Comparison of ENCODE assay signal across 8 mouse cellular contexts in genomic region chr7:44868919-44869696, GRCm38 (mm10). TPM values are rescaled to one million over a fixed set of nuclear protein-coding genes. Genes with fewer than 3 reads are reported as not detected.
DNase-seq lines count a peak whose midpoint lies in the region; ATAC-seq lines count a peak whose summit lies in the region.

No protein-coding gene starts in this region.

- WGBS in kidney, embryonic 15.5 days: 0% methylated on average over 102 of the region's 108 CpGs

- DNase-seq in B cell, adult 2 months: peak; percentile 51 to 55
- DNase-seq in embryo, embryonic 11 days: peak; percentile 83
- peak; percentile 73 to 78 for DNase-seq in heart, adult 9 months (ENCODE audit: low spot score in 2 of 2)
- DNase-seq in lung, postnatal 14 days: peak; percentile 72
- peak; percentile 50 for DNase-seq in right cerebral cortex, postnatal 14 days

- H3K27ac ChIP-seq in kidney, embryonic 15.5 days: peak overlapping the region; percentile 100

- H3K4me1 ChIP-seq in kidney, embryonic 15.5 days: peaks cover 62% of the 10 kb centered on the region

- H3K4me2 ChIP-seq in kidney, embryonic 15.5 days: peak overlapping the region; percentile 76

- H3K4me3 ChIP-seq in kidney, embryonic 15.5 days (replicated peaks): peak overlapping the region; percentile 95

- no peaks in the 10 kb centered on the region for H3K9me3 ChIP-seq in kidney, embryonic 15.5 days (replicated peaks)

- peak; percentile 21 for ATAC-seq in activated CD4-positive, CD25-positive, alpha-beta regulatory T cell, adult 4 months
- peak; percentile 68 for ATAC-seq in kidney, embryonic 15.5 days (replicated peaks; ENCODE audit: low FRiP score)
- ATAC-seq in frontal cortex, adult (ENCODE audit: low TSS enrichment): no peak

- H3K27me3 ChIP-seq in kidney, embryonic 15.5 days: no peaks in the 10 kb centered on the region

- H3K9ac ChIP-seq in kidney, embryonic 15.5 days: peak overlapping the region; percentile 99

- peaks cover 25% of the 10 kb centered on the region for H3K36me3 ChIP-seq in kidney, embryonic 15.5 days

RNA-seq across cellular contexts. Expression of gene Ptov1, which starts 0.5 kb away (rescaled TPM):
- polyA plus RNA-seq in activated CD4-positive, CD25-positive, alpha-beta regulatory T cell, adult 4 months (2017; shearing (Covaris generic)): 1 to 10 TPM; 1.3 to 2.3 TPM
- 411 and 437 TPM in 2 replicates for polyA plus RNA-seq in kidney, embryonic 15.5 days (2015; fragmentation: Nextera tagmentation; extraction: Ambion mirVana)

RNA-seq across cellular contexts. Expression of gene Pnkp, which starts 12.2 kb away (rescaled TPM):
- polyA plus RNA-seq in activated CD4-positive, CD25-positive, alpha-beta regulatory T cell, adult 4 months (2017; shearing (Covaris generic)): 10 to 100 TPM; 41.4 to 48.8 TPM
- 31.1 and 33.6 TPM in 2 replicates for polyA plus RNA-seq in kidney, embryonic 15.5 days (2015; fragmentation: Nextera tagmentation; extraction: Ambion mirVana)

RNA-seq across cellular contexts. Expression of gene Tbc1d17, which starts 20.2 kb away (rescaled TPM):
- 10 to 100 TPM; 41.0 to 63.7 TPM for polyA plus RNA-seq in activated CD4-positive, CD25-positive, alpha-beta regulatory T cell, adult 4 months (2017; shearing (Covaris generic))
- 76.8 and 81.0 TPM in 2 replicates for polyA plus RNA-seq in kidney, embryonic 15.5 days (2015; fragmentation: Nextera tagmentation; extraction: Ambion mirVana)

RNA-seq across cellular contexts. Expression of gene Akt1s1, which starts 20.3 kb away (rescaled TPM):
- polyA plus RNA-seq in activated CD4-positive, CD25-positive, alpha-beta regulatory T cell, adult 4 months (2017; shearing (Covaris generic)): 1 to 10 TPM; 3.0 to 4.7 TPM
- 108 and 118 TPM in 2 replicates for polyA plus RNA-seq in kidney, embryonic 15.5 days (2015; fragmentation: Nextera tagmentation; extraction: Ambion mirVana)

RNA-seq across cellular contexts. Expression of gene Med25, which starts 23.4 kb away (rescaled TPM):
- polyA plus RNA-seq in activated CD4-positive, CD25-positive, alpha-beta regulatory T cell, adult 4 months (2017; shearing (Covaris generic)): 10 to 100 TPM; 12.2 to 20.1 TPM
- 103 and 126 TPM in 2 replicates for polyA plus RNA-seq in kidney, embryonic 15.5 days (2015; fragmentation: Nextera tagmentation; extraction: Ambion mirVana)

Comparison
In these comparisons a context has a peak if more than half of its experiments do, and no peak if none do; other contexts are left out.
1. RNA of gene Ptov1, which starts 0.5 kb away (polyA plus RNA-seq): 411 to 437 TPM in kidney, embryonic 15.5 days; 1.3 to 2.3 TPM in activated CD4-positive, CD25-positive, alpha-beta regulatory T cell, adult 4 months; every median in the first group is over 100 times any median in the second.
2. Peak in every context shown above with its lines, with median percentiles within 50 percentile points of each other: DNase-seq.